Comparison of ENCODE assay signal across 8 mouse cellular contexts in the genomic region with DNA sequence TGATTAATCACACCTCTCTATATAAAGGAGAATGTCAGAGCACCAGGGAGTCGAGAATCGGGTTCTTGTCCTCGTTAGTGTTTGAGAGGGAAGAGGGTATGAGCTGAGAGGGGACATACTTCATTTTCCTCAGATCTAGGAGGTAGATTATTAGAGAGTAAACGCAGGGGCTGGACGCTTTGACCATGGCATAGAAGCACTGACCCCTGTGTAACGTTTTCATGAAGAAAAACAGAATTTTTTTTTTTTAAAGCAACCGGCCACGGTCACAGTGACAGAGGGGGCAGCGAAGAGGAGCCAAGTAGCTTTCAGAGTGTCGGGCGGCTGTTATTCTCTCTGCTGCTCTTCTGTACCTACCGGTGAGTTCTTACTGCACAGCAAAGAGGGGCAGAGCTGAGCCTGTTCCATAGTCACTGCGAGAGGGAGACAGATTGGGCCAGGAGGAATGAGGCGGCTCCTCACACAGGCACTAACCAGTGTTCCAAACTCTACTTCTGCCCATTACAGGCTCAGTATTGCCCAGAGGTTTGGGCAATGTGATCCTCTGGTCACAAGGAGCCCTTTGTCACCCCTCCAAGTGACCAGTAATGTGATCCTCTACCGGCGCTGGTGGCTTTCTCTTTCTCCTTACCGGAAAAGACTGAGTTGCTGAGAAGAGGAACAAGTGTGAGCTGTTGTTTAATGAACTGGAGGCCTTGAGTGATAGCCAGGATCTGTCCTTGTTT. TPM values are rescaled to one million over a fixed set of nuclear protein-coding genes. Genes with fewer than 3 reads are reported as not detected.
DNase-seq lines count a peak whose midpoint lies in the region; ATAC-seq and TF ChIP-seq lines count a peak whose summit lies in the region.

No protein-coding gene starts in this region.

- ATAC-seq in hindbrain, postnatal 0 days, result peak; percentile 39; the same call in 1 of the 2 replicates
- 0 out of 2 replicates have a peak, but pooled peaks have one; percentile 42 for ATAC-seq in limb, embryonic 13.5 days (ENCODE audit: low FRiP score, low read depth)
- 0 out of 2 replicates have a peak, but pooled peaks have one; percentile 2 for ATAC-seq in midbrain, embryonic 11.5 days (ENCODE audit: low FRiP score)
- ATAC-seq in stomach, embryonic 14.5 days (ENCODE audit: insufficient number of reproducible peaks, insufficient read depth, low FRiP score, low read depth), result no peak

- no peaks in the 10 kb centered on the region for H3K36me3 ChIP-seq in hindbrain, postnatal 0 days (ENCODE audit: insufficient read depth, low read length)
- no peaks in the 10 kb centered on the region for H3K36me3 ChIP-seq in limb, embryonic 13.5 days
- H3K36me3 ChIP-seq in midbrain, embryonic 11.5 days (ENCODE audit: control insufficient read depth, insufficient read depth, low read length), result no peaks in the 10 kb centered on the region
- no peaks in the 10 kb centered on the region for H3K36me3 ChIP-seq in stomach, embryonic 14.5 days (ENCODE audit: control insufficient read depth, insufficient read depth, low read length)

- intact Hi-C loops in gastrocnemius, adult 2 months (cut with DNase I), result loop anchor here (5.0 kb wide), 1 partner anchor 380 kb away; no protein-coding TSS in a partner anchor

- H3K9ac ChIP-seq in hindbrain, postnatal 0 days (replicated peaks; ENCODE audit: low read length), result peak overlapping the region; percentile 45
- H3K9ac ChIP-seq in limb, embryonic 13.5 days, result peak overlapping the region; percentile 65
- H3K9ac ChIP-seq in midbrain, embryonic 11.5 days (ENCODE audit: low read length), result peak overlapping the region; percentile 65; the same call in 1 of the 2 replicates
- H3K9ac ChIP-seq in stomach, embryonic 14.5 days (replicated peaks; ENCODE audit: low read depth, low read length), result peak overlapping the region; percentile 41; the same call in 1 of the 2 replicates

- no peak for TF ChIP-seq CTCF in gastrocnemius, adult 2 months (IDR thresholded peaks at IDR 0.05)
- no peak for TF ChIP-seq CTCF in hindbrain, postnatal 0 days (IDR thresholded peaks at IDR 0.05; ENCODE audit: low read depth)

- peak overlapping the region; percentile 93 for H3K27ac ChIP-seq in gastrocnemius, adult 2 months
- H3K27ac ChIP-seq in hindbrain, postnatal 0 days, result peak overlapping the region; percentile 59
- peak overlapping the region; percentile 15; the same call in 1 of the 2 replicates for H3K27ac ChIP-seq in limb, embryonic 13.5 days
- H3K27ac ChIP-seq in midbrain, embryonic 11.5 days (ENCODE audit: low read depth, low read length), result no peak overlapping the region
- peak overlapping the region; percentile 79; the same call in 1 of the 2 replicates for H3K27ac ChIP-seq in stomach, embryonic 14.5 days (ENCODE audit: low read length)

- WGBS in hindbrain, postnatal 0 days, result 10% methylated on average over 17 of the region's 17 CpGs
- 9% methylated on average over 17 of the region's 17 CpGs for WGBS in limb, embryonic 13.5 days
- 11% methylated on average over 17 of the region's 17 CpGs for WGBS in midbrain, embryonic 11.5 days
- WGBS in stomach, embryonic 14.5 days, result 15% methylated on average over 17 of the region's 17 CpGs

- 0 out of 2 replicates have a peak, but pooled peaks cover 2% of the 10 kb centered on the region for H3K4me1 ChIP-seq in hindbrain, postnatal 0 days (ENCODE audit: insufficient read depth, low read length)
- peaks cover 22% of the 10 kb centered on the region for H3K4me1 ChIP-seq in limb, embryonic 13.5 days
- H3K4me1 ChIP-seq in midbrain, embryonic 11.5 days (ENCODE audit: control insufficient read depth, insufficient read depth, low read length), result peaks cover 7% of the 10 kb centered on the region
- H3K4me1 ChIP-seq in stomach, embryonic 14.5 days (ENCODE audit: control insufficient read depth, insufficient read depth, low read length), result peaks cover 14% of the 10 kb centered on the region

- no peaks in the 10 kb centered on the region for H3K9me3 ChIP-seq in hindbrain, postnatal 0 days (ENCODE audit: low read length)
- no peaks in the 10 kb centered on the region for H3K9me3 ChIP-seq in limb, embryonic 13.5 days
- no peaks in the 10 kb centered on the region for H3K9me3 ChIP-seq in midbrain, embryonic 11.5 days (ENCODE audit: control insufficient read depth, low read length)
- no peaks in the 10 kb centered on the region for H3K9me3 ChIP-seq in stomach, embryonic 14.5 days (ENCODE audit: control insufficient read depth, low read depth, low read length)

- peak overlapping the region; percentile 85 for H3K4me3 ChIP-seq in gastrocnemius, adult 2 months
- H3K4me3 ChIP-seq in hindbrain, postnatal 0 days (ENCODE audit: low read length), result peak overlapping the region; percentile 47
- peak overlapping the region; percentile 53 for H3K4me3 ChIP-seq in limb, embryonic 13.5 days
- peak overlapping the region; percentile 31 for H3K4me3 ChIP-seq in midbrain, embryonic 11.5 days (ENCODE audit: low read depth, low read length)
- peak overlapping the region; percentile 43 for H3K4me3 ChIP-seq in stomach, embryonic 14.5 days (ENCODE audit: low read depth, low read length)

- DNase-seq in right cerebral cortex, adult 18-20 months, result peak; percentile 23
- no peak for DNase-seq in right cerebral cortex, postnatal 25 days
- DNase-seq in c-Kit-positive CD71-positive TER-119-negative erythroid progenitor cells, embryonic 14.5 days (ENCODE audit: low read depth), result peak; percentile 39
- DNase-seq in gastrocnemius, adult 2 months, result peak; percentile 80
- peak; percentile 31 for DNase-seq in hindbrain, postnatal 0 days (ENCODE audit: low spot score)
- DNase-seq in midbrain, embryonic 11.5 days (ENCODE audit: low spot score, missing footprints), result peak; percentile 87

- peak overlapping the region; percentile 91 for H3K4me2 ChIP-seq in hindbrain, postnatal 0 days (ENCODE audit: low read depth, low read length)
- H3K4me2 ChIP-seq in limb, embryonic 13.5 days (replicated peaks), result peak overlapping the region; percentile 80
- H3K4me2 ChIP-seq in midbrain, embryonic 11.5 days, result peak overlapping the region; percentile 62
- H3K4me2 ChIP-seq in stomach, embryonic 14.5 days (replicated peaks; ENCODE audit: low read depth, low read length), result peak overlapping the region; percentile 47

- H3K27me3 ChIP-seq in hindbrain, postnatal 0 days (ENCODE audit: insufficient read depth, low read length), result no peaks in the 10 kb centered on the region
- H3K27me3 ChIP-seq in limb, embryonic 13.5 days, result peaks cover 5% of the 10 kb centered on the region
- H3K27me3 ChIP-seq in midbrain, embryonic 11.5 days (ENCODE audit: control insufficient read depth, insufficient read depth, low read length), result no peaks in the 10 kb centered on the region; the same call in 1 of the 2 replicates
- H3K27me3 ChIP-seq in stomach, embryonic 14.5 days (ENCODE audit: control insufficient read depth, insufficient read depth, low read length), result no peaks in the 10 kb centered on the region

RNA-seq across cellular contexts. Expression of a gene that starts 0.5 kb away (rescaled TPM):
- total RNA-seq in gastrocnemius, adult 2 months (2021), result 10 to 100 TPM; 13.5 to 14.4 TPM
- total RNA-seq in hindbrain, postnatal 0 days (2014; rRNA removed), result 5.8 and 6.0 TPM in 2 replicates
- 6.3 and 8.2 TPM in 2 replicates for polyA plus RNA-seq in hindbrain, postnatal 0 days (2015; fragmentation: Nextera tagmentation; extraction: Ambion mirVana)
- polyA plus RNA-seq in limb, embryonic 13.5 days (2015; fragmentation: Nextera tagmentation; extraction: Ambion mirVana), result 4.6 and 5.4 TPM in 2 replicates
- polyA plus RNA-seq in midbrain, embryonic 11.5 days (2014; fragmentation: Nextera tagmentation; extraction: Ambion mirVana), result 2.2 and 2.3 TPM in 2 replicates
- polyA plus RNA-seq in stomach, embryonic 14.5 days (2014; fragmentation: Nextera tagmentation; extraction: Ambion mirVana), result 12.9 and 13.2 TPM in 2 replicates

RNA-seq across cellular contexts. Expression of a gene that starts 30.0 kb away (rescaled TPM):
- under 1 TPM; 0.13 to 0.42 TPM for total RNA-seq in gastrocnemius, adult 2 months (2021)
- total RNA-seq in hindbrain, postnatal 0 days (2014; rRNA removed), result 0.10 and 0.18 TPM in 2 replicates
- 0.08 and 0.28 TPM in 2 replicates for polyA plus RNA-seq in hindbrain, postnatal 0 days (2015; fragmentation: Nextera tagmentation; extraction: Ambion mirVana)
- polyA plus RNA-seq in limb, embryonic 13.5 days (2015; fragmentation: Nextera tagmentation; extraction: Ambion mirVana), result 0.10 and 0.13 TPM in 2 replicates
- 0.10 and 0.21 TPM in 2 replicates for polyA plus RNA-seq in midbrain, embryonic 11.5 days (2014; fragmentation: Nextera tagmentation; extraction: Ambion mirVana)
- 0.12 and 0.28 TPM in 2 replicates for polyA plus RNA-seq in stomach, embryonic 14.5 days (2014; fragmentation: Nextera tagmentation; extraction: Ambion mirVana)

RNA-seq across cellular contexts. Expression of a gene that starts 45.5 kb away (rescaled TPM):
- total RNA-seq in gastrocnemius, adult 2 months (2021), result 1 to 10 TPM; 1.5 to 2.2 TPM
- 20.1 and 26.4 TPM in 2 replicates for total RNA-seq in hindbrain, postnatal 0 days (2014; rRNA removed)
- polyA plus RNA-seq in hindbrain, postnatal 0 days (2015; fragmentation: Nextera tagmentation; extraction: Ambion mirVana), result 5.7 and 6.0 TPM in 2 replicates
- 3.1 and 4.9 TPM in 2 replicates for polyA plus RNA-seq in limb, embryonic 13.5 days (2015; fragmentation: Nextera tagmentation; extraction: Ambion mirVana)
- polyA plus RNA-seq in midbrain, embryonic 11.5 days (2014; fragmentation: Nextera tagmentation; extraction: Ambion mirVana), result 7.4 and 11.5 TPM in 2 replicates
- 4.5 and 4.9 TPM in 2 replicates for polyA plus RNA-seq in stomach, embryonic 14.5 days (2014; fragmentation: Nextera tagmentation; extraction: Ambion mirVana)

RNA-seq across cellular contexts. Expression of a gene that starts 46.0 kb away (rescaled TPM):
- total RNA-seq in gastrocnemius, adult 2 months (2021), result 10 to 100 TPM; 25.9 to 51.8 TPM
- total RNA-seq in hindbrain, postnatal 0 days (2014; rRNA removed), result 4.0 and 7.7 TPM in 2 replicates
- 3.7 TPM in 2 replicates for polyA plus RNA-seq in hindbrain, postnatal 0 days (2015; fragmentation: Nextera tagmentation; extraction: Ambion mirVana)
- 1.0 and 1.2 TPM in 2 replicates for polyA plus RNA-seq in limb, embryonic 13.5 days (2015; fragmentation: Nextera tagmentation; extraction: Ambion mirVana)
- 0.40 and 0.73 TPM in 2 replicates for polyA plus RNA-seq in midbrain, embryonic 11.5 days (2014; fragmentation: Nextera tagmentation; extraction: Ambion mirVana)
- 1.4 and 2.1 TPM in 2 replicates for polyA plus RNA-seq in stomach, embryonic 14.5 days (2014; fragmentation: Nextera tagmentation; extraction: Ambion mirVana)

RNA-seq across cellular contexts. Expression of a gene that starts 54.8 kb away (rescaled TPM):
- 10 to 100 TPM; 19.9 to 23.6 TPM for total RNA-seq in gastrocnemius, adult 2 months (2021)
- 42.1 and 43.3 TPM in 2 replicates for total RNA-seq in hindbrain, postnatal 0 days (2014; rRNA removed)
- polyA plus RNA-seq in hindbrain, postnatal 0 days (2015; fragmentation: Nextera tagmentation; extraction: Ambion mirVana), result 5.5 and 7.1 TPM in 2 replicates
- polyA plus RNA-seq in limb, embryonic 13.5 days (2015; fragmentation: Nextera tagmentation; extraction: Ambion mirVana), result 7.8 and 8.7 TPM in 2 replicates
- polyA plus RNA-seq in midbrain, embryonic 11.5 days (2014; fragmentation: Nextera tagmentation; extraction: Ambion mirVana), result 3.6 and 3.9 TPM in 2 replicates
- 5.8 and 6.2 TPM in 2 replicates for polyA plus RNA-seq in stomach, embryonic 14.5 days (2014; fragmentation: Nextera tagmentation; extraction: Ambion mirVana)

Comparison
In these comparisons a context has a peak if more than half of its experiments do, and no peak if none do; other contexts are left out.
1. H3K4me3 ChIP-seq: peak in every context shown above with its lines; median percentile 85 in gastrocnemius, adult 2 months; 53 in limb, embryonic 13.5 days; 47 in hindbrain, postnatal 0 days; 43 in stomach, embryonic 14.5 days; 31 in midbrain, embryonic 11.5 days.